Mouse (Mus musculus) liver, embryonic 14.5 days (tissue): Measurements from ENCODE around the gene Simc1. TPM values are rescaled to one million over a fixed set of nuclear protein-coding genes. Genes with fewer than 3 reads are reported as not detected.

ENCODE experiments used
- ATAC-seq: fragments of 200-750 bp; cut with Nextera tagmentation; 2 replicates; pipeline ENCODE4 v1.8.0; 2017; ENCODE audit warnings: moderate number of reproducible peaks, mild to moderate bottlenecking, moderate library complexity; ENCODE audit not compliant: insufficient read depth
- DNase-seq, 3 experiments: peaks; one replicate each; pipeline ENCODE4 v3.0.0-alpha.2; 2012 to 2013; ENCODE audit warnings: low read depth in 3 of 3, low spot score in 3 of 3
- H3K27ac ChIP-seq: fragments of 300-500 bp; sonication (generic); 2 replicates; pipeline ENCODE4 v1.5.1; 2014; ENCODE audit warnings: moderate library complexity, mild to moderate bottlenecking, control low read depth, inconsistent platforms
- H3K27me3 ChIP-seq: fragments of 300-500 bp; sonication (generic); 2 replicates; pipeline ENCODE4 v1.6.1; 2014; ENCODE audit warnings: mild to moderate bottlenecking, low read length, moderate library complexity; ENCODE audit not compliant: control insufficient read depth, insufficient read depth
- H3K36me3 ChIP-seq: fragments of 300-500 bp; sonication (generic); replicated peaks from 2 replicates; pipeline ENCODE4 v1.6.1; 2014; ENCODE audit warnings: low read depth; ENCODE audit not compliant: control insufficient read depth, insufficient read depth
- H3K4me1 ChIP-seq, 2 experiments: fragments of 200-500 bp in 1 of 2; fragments of 300-500 bp in 1 of 2; sonication (generic) in 1 of 2; replicated peaks; 2 replicates each; pipeline ENCODE4 v1.6.1; 2012 to 2014; ENCODE audit warnings: antibody characterized with exemption in 1 of 2, inconsistent platforms in 1 of 2, low read length in 1 of 2; ENCODE audit not compliant: control insufficient read depth in 2 of 2, insufficient read depth in 2 of 2
- H3K4me2 ChIP-seq: fragments of 300-500 bp; sonication (generic); 2 replicates; pipeline ENCODE4 v1.6.1; 2014; ENCODE audit warnings: low read depth, mild to moderate bottlenecking, control low read depth, moderate library complexity
- H3K4me3 ChIP-seq, 2 experiments: fragments of 200-500 bp in 1 of 2; fragments of 300-500 bp in 1 of 2; sonication (generic) in 1 of 2; 2 replicates each; pipeline ENCODE4 v1.5.1; 2012 to 2014; ENCODE audit warnings: low read depth in 2 of 2, low read length in 2 of 2, mild to moderate bottlenecking in 2 of 2, control low read depth in 1 of 2, inconsistent platforms in 1 of 2, moderate library complexity in 1 of 2; ENCODE audit not compliant: insufficient read depth in 1 of 2
- H3K9ac ChIP-seq: fragments of 300-500 bp; sonication (generic); replicated peaks from 2 replicates; pipeline ENCODE4 v1.6.1; 2014; ENCODE audit warnings: mild to moderate bottlenecking, control low read depth, moderate library complexity
- H3K9me3 ChIP-seq: fragments of 300-500 bp; sonication (generic); 2 replicates; pipeline ENCODE4 v1.6.1; 2016; ENCODE audit warnings: low read length, mixed read lengths; ENCODE audit not compliant: control insufficient read depth
- CTCF ChIP-seq: IDR thresholded peaks from 2 replicates; pipeline ENCODE4 v1.5.1; 2016; ENCODE audit warnings: antibody characterized with exemption, low read depth, control low read depth
- EP300 ChIP-seq: IDR thresholded peaks from 2 replicates; pipeline ENCODE4 v1.6.1; 2016; ENCODE audit warnings: antibody characterized with exemption, low read depth
- WGBS: fragments of 180-500 bp; shearing (Covaris S2); extraction: QIAGEN DNeasy Blood & Tissue Kit; methylation state at CpG from one replicate; pipeline ENCODE4 v1.1.7; 2014; ENCODE audit not compliant: insufficient replicate concordance; 5-methylcytosine and 5-hydroxymethylcytosine counted together
- polyA plus RNA-seq, 2 experiments: library from polyadenylated mRNA; depleted of rRNA in 1 of 2; stranded (reverse) in 1 of 2; unstranded in 1 of 2; fragments of >200 nt; fragmentation: Nextera tagmentation in 1 of 2; extraction: Ambion mirVana in 1 of 2; gene quantifications; 2 replicates each; pipeline versions ENCODE4 v1.2.1 to v1.2.3; 2012 to 2014

The Simc1 gene
- polyA plus RNA-seq, 2 experiments = 2.0 to 2.8 TPM

DNA sequence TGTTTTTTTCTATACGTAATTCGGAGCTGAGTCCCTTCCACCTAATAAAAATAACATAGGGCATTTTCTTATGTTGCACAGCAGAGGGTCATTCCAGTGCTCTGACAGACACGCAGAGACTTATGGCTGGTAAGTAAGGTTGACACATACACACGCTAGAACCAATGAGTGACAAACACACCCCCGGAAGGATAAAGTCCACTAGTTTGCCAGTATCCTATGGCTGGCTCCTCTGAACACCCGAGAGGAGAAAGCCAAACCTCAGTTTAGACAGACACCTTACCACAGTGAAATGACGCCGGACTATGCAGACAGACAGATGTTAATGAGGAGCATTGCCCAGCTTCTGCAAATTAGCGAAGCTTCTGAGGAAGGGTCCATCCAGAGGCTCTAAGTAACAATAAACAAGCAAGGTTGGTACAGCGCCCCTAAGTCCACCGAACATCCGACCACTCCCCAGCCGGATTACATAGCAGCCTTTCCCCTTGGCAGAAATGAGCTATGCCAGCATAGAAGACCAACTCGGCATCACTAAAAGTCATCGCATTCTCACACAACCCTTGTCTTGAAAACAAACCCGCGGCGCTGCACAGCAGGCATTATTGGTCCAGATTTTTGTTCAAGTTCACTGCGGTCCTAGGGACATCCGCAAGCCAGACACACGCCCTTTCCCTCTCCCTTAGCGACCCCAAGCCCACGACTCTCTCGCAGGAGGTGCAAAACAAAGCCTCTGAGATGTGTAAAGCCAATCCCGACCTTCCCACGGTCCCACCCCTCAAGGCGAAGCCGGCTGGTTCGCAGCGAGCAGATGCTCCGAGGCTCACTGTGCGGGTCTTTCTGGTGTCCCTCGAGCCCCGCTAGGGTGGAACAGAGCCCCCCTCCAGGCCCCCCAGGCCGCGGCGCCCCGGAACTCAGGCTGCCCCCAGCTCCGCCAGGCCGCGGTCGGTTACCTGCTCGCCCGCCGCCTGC is 60.9 kb downstream of the Simc1 start:
- Histone ChIP-seq H3K4me3 (peak overlapping the region; percentile 86 to 94), H3K9me3 (no peaks in the 10 kb centered on the region), H3K27me3 (no peaks in the 10 kb centered on the region), H3K27ac (peak overlapping the region; percentile 36; the same call in 1 of the 2 replicates), H3K36me3 (peaks cover 3% of the 10 kb centered on the region), H3K4me1 (peaks cover 9 to 18% of the 10 kb centered on the region in 2 experiments), H3K4me2 (peak overlapping the region; percentile 83), H3K9ac (peak overlapping the region; percentile 94)
- peak; percentile 50 for ATAC-seq
- 9% methylated on average over 45 of the region's 45 CpGs for WGBS
- no peak for DNase-seq
- TF ChIP-seq EP300 = no peak
- no peak for TF ChIP-seq CTCF

DNA sequence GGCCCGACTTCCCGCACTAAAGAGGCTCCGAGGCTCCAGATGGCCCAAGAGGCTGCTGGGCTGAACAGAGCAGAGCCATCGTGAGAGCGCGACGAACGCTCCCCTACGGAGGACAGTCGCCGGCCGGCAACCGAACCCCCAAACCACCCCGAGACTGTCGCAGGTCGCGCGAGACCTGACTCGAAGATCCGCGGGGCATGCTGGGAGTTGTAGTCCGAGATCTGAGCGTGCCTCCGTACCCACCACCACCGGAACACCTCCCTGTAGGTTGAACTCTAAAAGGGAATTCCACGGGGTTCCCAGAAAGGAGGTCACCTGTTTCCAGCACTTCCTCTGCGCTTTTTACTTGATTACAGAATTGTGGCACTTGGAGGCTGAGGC is 61.6 kb downstream of the Simc1 start, which contains the start of gene 4833439L19Rik:
Gene 4833439L19Rik (minus strand): TSS at position 235 of the 381 bp plus-strand sequence.
- ATAC-seq = peak; percentile 95
- peak within 1 kb of the TSS; percentile 59 for H3K27ac ChIP-seq
- H3K4me2 ChIP-seq = peak within 1 kb of the TSS; percentile 83
- peak; percentile 85 to 89 (median 85) for DNase-seq
- H3K4me3 ChIP-seq = peak within 1 kb of the TSS; percentile 86 to 94
- no peaks in the 10 kb centered on the region for H3K9me3 ChIP-seq
- TF ChIP-seq EP300 (0 out of 2 replicates have a peak, but pooled peaks have one; percentile 18), CTCF (no peak)
- H3K9ac ChIP-seq = peak within 1 kb of the TSS; percentile 94
- peaks cover 9 to 18% of the 10 kb centered on the region in 2 experiments for H3K4me1 ChIP-seq
- under 1% methylated on average over 27 of the region's 27 CpGs for WGBS
- no peaks in the 10 kb centered on the region; the same call in 1 of the 2 replicates for H3K36me3 ChIP-seq
- no peaks in the 10 kb centered on the region for H3K27me3 ChIP-seq

DNA sequence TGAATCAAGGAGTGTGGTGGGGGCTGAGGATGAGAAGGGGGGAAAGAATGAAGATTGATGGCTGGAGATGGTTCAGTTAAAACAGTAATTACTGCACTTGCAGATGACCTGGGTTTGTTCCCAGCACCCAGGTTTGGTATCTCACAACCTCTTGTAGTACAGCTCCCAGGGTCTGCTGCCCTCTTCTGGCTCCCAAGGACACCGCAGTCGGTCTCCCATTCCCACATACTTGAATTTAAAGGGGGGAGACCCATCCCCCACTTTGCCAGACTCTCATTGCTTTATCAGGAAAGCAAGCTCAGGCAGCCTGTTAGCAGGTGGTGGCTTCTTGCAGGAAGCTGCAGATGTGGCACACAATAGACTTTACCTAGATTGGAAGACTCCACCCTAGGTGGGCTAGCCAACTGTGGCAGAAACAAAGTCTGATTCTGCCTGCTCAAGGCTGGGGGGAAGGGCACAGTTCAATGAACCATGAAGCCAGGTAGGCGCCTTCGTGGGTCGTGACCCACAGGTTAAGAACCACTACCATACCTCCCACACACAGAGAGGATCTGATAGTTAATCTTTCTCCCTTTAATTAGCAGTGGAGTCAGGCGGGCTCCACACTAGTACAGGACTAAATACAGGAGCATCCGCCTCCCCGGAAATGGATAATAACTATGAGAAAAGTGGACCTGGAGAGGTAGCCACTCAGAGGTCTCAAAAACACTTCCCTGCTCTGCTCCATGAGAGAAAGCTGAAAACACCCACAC is 62.2 kb downstream of the Simc1 start:
- H3K4me2 ChIP-seq = peak overlapping the region; percentile 83
- H3K36me3 ChIP-seq = no peaks in the 10 kb centered on the region; the same call in 1 of the 2 replicates
- ATAC-seq = peak; percentile 69
- peak overlapping the region; percentile 86 to 94 for H3K4me3 ChIP-seq
- peak overlapping the region; percentile 59 for H3K27ac ChIP-seq
- no peak for DNase-seq
- peak; percentile 83 for TF ChIP-seq CTCF
- no peak for TF ChIP-seq EP300
- WGBS = 38% methylated on average over 8 of the region's 8 CpGs
- H3K9me3 ChIP-seq = no peaks in the 10 kb centered on the region
- H3K27me3 ChIP-seq = no peaks in the 10 kb centered on the region
- H3K9ac ChIP-seq = peak overlapping the region; percentile 94
- peaks cover 9 to 18% of the 10 kb centered on the region in 2 experiments for H3K4me1 ChIP-seq

DNA sequence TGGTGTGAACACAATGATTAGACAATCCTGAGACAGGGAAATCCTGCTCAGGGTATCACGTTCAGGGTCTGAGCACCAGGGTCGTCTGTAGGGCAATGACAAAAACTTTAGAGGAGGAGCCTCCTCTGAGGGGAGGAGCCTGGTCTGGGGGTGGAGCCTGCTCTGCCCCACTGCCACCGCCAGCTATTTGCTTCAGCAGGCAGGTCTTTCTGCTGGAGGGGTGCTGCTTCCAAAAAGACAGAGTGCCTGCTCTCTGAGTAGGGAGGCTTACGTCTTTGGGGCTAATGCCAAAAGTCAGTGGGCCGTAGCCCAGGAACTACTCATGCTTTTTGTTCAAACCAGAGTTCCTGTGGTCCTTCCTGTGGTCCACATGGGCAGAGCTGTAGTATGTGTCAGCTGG is 64.8 kb downstream of the Simc1 start:
- TF ChIP-seq EP300 (no peak), CTCF (no peak)
- no peak for DNase-seq

More for the DNA sequence above, 64.8 kb downstream of the Simc1 start:
- no peak for ATAC-seq
- no peaks in the 10 kb centered on the region for H3K9me3 ChIP-seq
- H3K4me1 ChIP-seq = peaks cover 9 to 18% of the 10 kb centered on the region in 2 experiments
- no peak overlapping the region for H3K4me3 ChIP-seq
- 26% methylated on average over 5 of the region's 5 CpGs for WGBS
- H3K27ac ChIP-seq = no peak overlapping the region
- no peak overlapping the region for H3K9ac ChIP-seq
- H3K27me3 ChIP-seq = no peaks in the 10 kb centered on the region
- no peak overlapping the region for H3K4me2 ChIP-seq
- H3K36me3 ChIP-seq = no peaks in the 10 kb centered on the region
